Comparison of ENCODE assay signal across 30 mouse cellular contexts in the genomic region with DNA sequence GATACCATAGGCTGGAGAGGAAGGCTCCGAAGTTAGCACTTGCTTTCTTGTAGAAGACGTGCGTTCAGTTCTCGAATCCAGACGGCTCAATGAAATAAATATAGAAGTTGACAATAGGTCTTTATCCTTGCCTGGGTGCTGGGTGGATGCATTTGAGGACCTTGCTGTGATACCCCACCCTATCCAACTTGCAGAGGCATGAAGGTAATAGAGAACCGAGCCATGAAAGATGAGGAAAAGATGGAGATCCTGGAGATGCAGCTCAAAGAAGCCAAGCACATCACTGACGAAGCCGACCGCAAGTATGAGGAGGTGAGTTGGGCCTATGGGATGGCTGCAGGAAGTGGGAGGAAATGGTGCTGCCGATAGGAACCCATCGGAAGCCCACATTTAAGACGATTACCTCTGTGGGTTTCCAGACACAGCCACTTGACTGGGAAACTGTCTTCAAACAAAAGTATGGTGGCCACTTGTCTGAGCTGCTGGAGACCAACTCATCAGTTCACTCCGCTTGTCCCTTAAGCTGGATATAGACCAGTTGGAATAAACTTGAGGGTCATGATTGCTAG. TPM values are rescaled to one million over a fixed set of nuclear protein-coding genes. Genes with fewer than 3 reads are reported as not detected.
"Had no signal": no experiment of that assay in that cellular context is flagged by ENCODE, and none has a peak within 500 bp of the region (broad histone marks: within the 10 kb centered on the region; RNA-seq: fewer than 3 reads in every experiment).

No protein-coding gene starts in this region.

- DNase-seq: kidney, adult 2 months; kidney, postnatal 25 days; layer of hippocampus, adult 9-11 months; liver, postnatal 0 days; lung, postnatal 10 days; lung, postnatal 36 days; right cerebral cortex, adult 18-20 months; right cerebral cortex, postnatal 14 days; right cerebral cortex, postnatal 4 days; thymus, adult 2 months; thymus, postnatal 14 days; thymus, postnatal 4 days had no signal

- H3K4me1 ChIP-seq: lung, embryonic 15.5 days; midbrain, embryonic 12.5 days; midbrain, embryonic 15.5 days; neural tube, embryonic 12.5 days; neural tube, embryonic 15.5 days had no signal

- ATAC-seq: liver, postnatal 0 days; midbrain, embryonic 15.5 days had no signal

- H3K27ac ChIP-seq: kidney, postnatal 0 days; layer of hippocampus, adult 2 months; liver, embryonic 14.5 days; lung, embryonic 15.5 days; midbrain, embryonic 12.5 days; midbrain, embryonic 15.5 days; neural tube, embryonic 12.5 days; neural tube, embryonic 15.5 days had no signal

- H3K27me3 ChIP-seq: lung, embryonic 15.5 days; midbrain, embryonic 12.5 days; midbrain, embryonic 15.5 days; neural tube, embryonic 12.5 days; neural tube, embryonic 15.5 days had no signal

- H3K4me3 ChIP-seq: layer of hippocampus, adult 2 months; lung, embryonic 15.5 days; midbrain, embryonic 12.5 days; midbrain, embryonic 15.5 days; neural tube, embryonic 12.5 days; neural tube, embryonic 15.5 days had no signal

- H3K9me3 ChIP-seq: lung, embryonic 15.5 days; midbrain, embryonic 12.5 days; midbrain, embryonic 15.5 days; neural tube, embryonic 12.5 days; neural tube, embryonic 15.5 days had no signal

RNA-seq across cellular contexts. Expression of gene Olfr374, which starts 36.5 kb away (rescaled TPM):
- total RNA-seq: layer of hippocampus, adult 2 months; layer of hippocampus, postnatal 25 days; left cerebral cortex, adult 18-20 months; left cerebral cortex, postnatal 10 days; left cerebral cortex, postnatal 36 days; megakaryocyte progenitor cell, adult 5-6 weeks had no signal
- polyA plus RNA-seq: kidney, adult 2 months; kidney, embryonic 14.5 days; kidney, postnatal 0 days; large intestine, adult 2 months; limb, embryonic 11.5 days; liver, embryonic 11.5 days; liver, embryonic 14.5 days; liver, postnatal 0 days; lung, embryonic 15.5 days; midbrain, embryonic 12.5 days; neural tube, embryonic 12.5 days; stomach, postnatal 0 days had no signal

RNA-seq across cellular contexts. Expression of gene Hsh2d, which starts 46.1 kb away (rescaled TPM):
- total RNA-seq: layer of hippocampus, postnatal 25 days; left cerebral cortex, adult 18-20 months; left cerebral cortex, postnatal 10 days; left cerebral cortex, postnatal 36 days had no signal
- polyA plus RNA-seq: kidney, embryonic 14.5 days; limb, embryonic 11.5 days; midbrain, embryonic 12.5 days; midbrain, embryonic 15.5 days; neural tube, embryonic 12.5 days; neural tube, embryonic 15.5 days had no signal
